Mouse (Mus musculus) left cerebral cortex, adult 11 months (tissue): ENCODE measurements around the gene Efnb1.

ENCODE experiments used
- DNase-seq: peaks from one replicate; pipeline ENCODE4 v3.0.0; 2022; ENCODE audit warnings: low spot score

Gene Efnb1

DNA sequence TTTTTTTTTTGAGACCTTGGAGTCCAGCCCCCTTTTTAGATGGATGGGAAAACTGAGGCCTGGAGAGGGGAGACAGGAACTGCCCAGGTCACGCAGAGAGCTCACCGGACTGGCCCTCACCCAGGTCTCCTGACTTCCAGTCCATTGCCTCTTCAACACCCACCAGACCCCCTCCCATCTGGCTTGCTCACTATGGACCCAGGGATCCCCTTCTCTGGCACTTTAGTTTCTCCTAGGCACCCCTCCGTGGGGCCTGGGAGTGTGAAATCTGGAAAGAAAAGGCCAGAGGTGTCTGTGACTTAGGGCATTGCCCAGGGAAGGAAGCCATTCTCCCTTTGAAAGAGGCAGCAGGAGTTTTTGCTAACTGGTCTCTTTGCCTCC is 17.3 kb downstream of the Efnb1 start:
- no peak for DNase-seq

GRCm38 (mm10) chrX:99154358-99154757 is 18.4 kb downstream of the Efnb1 start:
- DNase-seq = no peak

DNA sequence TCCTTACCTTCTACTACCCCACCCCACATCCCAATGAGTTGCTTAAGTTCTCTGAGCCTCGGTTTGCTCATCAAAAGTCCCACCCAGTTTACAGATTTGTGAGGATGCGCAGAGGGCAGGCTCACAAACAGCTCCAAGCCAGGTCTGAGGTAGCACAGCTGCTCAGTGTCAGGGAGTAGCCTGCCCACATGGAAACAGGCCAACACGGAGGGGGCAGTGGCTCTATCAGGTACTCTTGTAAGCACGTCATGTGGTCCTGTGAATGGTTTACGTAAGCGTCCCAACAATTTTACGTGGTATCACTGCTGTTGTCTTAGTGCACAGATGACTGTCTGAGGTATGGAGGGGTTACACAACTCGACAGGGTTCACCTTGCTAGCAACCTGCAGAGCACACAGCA is 23.1 kb downstream of the Efnb1 start:
- DNase-seq = no peak

DNA sequence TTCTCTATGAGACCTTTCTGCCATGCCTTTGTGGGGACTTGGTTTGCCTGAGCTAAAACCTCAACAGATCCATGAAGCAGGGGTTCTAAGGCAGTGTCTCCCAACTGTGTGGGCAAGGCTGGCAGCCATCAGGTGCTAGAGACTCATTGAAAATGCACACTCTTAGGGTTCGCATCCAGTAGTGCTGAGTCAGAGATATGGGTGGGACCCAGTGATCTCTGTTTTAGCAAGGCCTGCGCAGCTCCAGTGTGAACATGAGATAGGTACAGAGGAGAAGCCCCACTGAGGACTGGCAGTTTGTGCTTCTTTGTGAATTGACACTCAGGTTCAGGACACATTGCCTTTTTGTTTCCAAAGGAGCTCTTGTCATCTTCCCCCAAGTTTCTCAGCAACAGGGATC is 28.2 kb downstream of the Efnb1 start:
- no peak for DNase-seq

DNA sequence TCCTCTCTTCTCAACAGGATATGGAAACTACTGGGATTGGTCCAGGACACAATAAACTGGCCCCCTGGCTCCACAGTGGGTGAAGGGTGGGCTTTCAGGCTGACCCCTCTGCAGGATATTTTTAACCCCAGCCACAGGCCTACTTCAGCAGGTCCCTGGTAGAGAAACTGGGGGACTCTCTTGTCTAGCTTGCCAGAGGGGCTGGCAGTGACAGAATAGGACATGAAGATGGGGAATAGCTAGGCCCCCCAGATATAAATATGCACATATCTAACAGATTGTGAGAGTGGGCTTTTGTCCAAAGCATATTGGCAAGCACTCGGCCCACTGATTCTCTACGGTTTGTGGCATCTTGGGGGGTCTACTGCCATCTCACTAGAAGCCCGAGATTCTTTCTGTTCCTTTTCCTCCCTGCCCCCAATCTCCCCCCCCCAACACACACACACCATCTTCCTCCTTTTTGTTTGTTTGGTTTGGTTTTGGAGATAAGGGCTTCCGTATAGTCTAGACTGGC is 29.0 kb downstream of the Efnb1 start:
- no peak for DNase-seq

GRCm38 (mm10) chrX:99167014-99167413 is 31.1 kb downstream of the Efnb1 start:
- DNase-seq = no peak

DNA sequence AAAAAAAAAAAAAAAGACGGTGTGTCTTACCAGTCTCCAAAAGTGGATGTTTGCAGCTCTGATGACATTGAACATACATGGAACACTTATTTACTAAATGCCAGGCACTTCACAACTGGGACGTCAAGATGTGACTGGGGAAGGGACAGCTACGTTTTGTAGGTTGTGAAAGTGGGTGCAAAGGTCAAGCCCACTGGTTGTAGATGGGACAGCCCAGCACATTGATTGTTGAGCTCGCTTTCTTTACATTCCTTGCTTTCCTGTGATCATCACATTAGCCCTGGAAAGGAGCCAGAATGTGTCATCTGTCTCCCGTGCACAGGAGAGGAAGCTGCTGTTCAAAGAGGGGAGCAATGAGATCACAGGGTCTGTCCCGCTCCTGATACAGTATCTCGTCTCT is 31.6 kb downstream of the Efnb1 start:
- no peak for DNase-seq

DNA sequence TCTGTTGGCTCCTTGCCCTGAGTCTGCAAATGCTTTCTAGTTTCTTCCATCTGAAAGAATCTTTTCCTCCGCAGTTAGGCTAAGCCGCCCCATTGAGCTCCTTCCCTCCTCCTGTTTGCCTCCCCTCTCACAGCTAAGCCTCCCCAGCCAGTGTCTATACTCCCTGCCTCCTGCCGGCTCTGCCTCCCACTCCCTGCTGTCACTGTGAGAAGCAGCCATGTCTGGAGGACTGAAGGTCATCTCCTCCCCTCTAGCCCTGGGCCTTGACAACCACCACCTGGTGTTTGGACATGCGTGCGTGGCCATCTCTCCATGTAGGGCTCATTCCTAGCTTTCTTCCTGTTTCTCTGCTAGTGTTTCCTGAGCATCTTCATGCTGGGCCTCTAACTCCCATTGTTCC is 36.4 kb downstream of the Efnb1 start:
- DNase-seq = no peak

DNA sequence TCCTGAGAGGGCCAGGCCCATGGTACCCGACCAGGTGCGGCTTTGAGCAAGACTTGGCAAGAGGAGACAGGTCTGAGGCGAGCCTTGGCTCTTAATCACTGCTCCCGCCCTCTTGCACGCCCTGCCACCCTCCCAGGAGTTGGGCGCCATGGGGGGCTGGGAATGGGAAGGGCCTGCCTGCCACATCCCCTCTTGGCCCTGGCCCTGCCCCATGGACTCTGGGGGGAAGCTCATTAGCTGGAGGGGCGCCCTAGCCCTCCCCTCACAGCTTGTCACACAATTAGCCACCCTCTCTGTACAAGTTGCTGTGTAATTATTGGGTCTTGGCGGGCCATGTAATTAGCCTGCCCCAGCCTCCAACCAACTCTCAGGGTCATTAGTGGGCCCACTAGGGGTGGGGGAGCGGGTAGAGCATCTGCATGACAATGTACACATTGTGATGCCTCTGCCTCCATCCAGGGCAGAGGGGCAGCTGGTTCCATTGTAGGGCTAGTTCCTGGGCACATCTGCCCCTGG is 49.2 kb downstream of the Efnb1 start:
- DNase-seq = no peak

- no peak for DNase-seq
Observed at GRCm38 (mm10) chrX:99186497-99187435, 50.8 kb downstream of the Efnb1 start.

GRCm38 (mm10) chrX:99191441-99192087 is 55.6 kb downstream of the Efnb1 start:
- DNase-seq = no peak

DNA sequence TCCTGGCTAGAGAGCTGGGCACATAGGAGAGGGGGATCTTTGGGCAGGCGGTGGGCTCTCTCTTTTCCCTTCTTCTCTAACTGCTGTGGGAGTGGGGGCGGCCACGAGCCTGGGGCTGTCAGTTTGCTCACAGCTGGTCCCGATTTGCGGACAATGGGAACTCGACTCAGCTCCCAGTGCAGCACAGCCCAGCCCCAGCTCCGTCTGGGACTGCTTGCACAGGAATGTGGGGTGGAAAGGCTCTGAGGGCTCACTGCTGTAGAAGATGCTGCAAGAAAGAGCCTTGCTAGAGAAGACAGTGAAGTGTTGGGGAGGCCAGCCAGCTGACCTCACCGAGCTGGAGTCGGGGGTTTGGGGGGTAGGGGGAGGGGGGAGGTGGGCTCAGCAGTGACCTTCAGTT is 61.0 kb downstream of the Efnb1 start:
- no peak for DNase-seq

DNA sequence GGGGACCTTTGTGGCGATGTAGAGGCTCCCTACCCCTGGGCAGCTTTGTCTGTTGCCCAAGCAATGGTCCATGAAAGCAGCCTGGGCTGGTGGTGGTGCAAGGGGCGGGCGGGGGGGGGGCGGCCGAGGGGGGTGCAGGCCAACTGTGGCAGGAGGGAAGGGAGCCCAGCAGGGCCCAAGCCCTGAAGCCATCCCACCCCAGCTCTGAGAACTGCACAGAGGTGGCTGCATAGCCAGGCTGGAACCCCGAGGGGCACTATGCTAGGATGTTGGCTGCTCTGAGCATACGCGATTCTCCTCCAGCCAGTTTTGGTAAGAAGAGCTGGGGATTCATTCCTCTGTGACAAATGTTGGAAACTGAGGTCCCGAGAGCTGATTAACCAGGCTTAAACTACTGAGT is 62.6 kb downstream of the Efnb1 start:
- DNase-seq = no peak
